Mouse (Mus musculus) adrenal gland, adult 8-10 months (tissue): ENCODE measurements at regions not wholly inside any gene's neighbourhood (a gene's known extent, or its start where the extent isn't known, plus 50 kb on each side); places are given as distances from the start of the nearest gene placed in this dataset.

ENCODE experiments used
- DNase-seq: peaks from one replicate; pipeline ENCODE4 v3.0.0; 2022

DNA sequence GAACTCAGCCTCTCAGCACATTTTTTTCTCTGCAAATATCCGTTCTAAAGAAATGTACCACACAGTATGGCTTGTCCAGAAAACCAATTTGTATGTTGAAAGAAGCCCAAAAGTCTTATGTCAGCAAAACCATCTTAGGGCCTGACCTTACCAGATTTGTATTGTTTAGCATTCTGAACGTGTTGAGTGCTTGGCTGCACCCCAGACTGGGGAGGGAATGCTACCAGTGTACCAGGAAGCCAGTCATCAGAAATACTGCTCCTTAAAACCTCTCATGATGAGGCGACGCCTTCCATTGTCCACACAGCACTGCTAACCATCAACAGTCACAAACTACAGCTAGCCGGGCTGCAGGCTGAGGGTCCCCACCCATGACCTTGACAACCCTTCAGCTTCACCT lies 148.3 kb upstream of the Irx5 start:
- no peak for DNase-seq

DNA sequence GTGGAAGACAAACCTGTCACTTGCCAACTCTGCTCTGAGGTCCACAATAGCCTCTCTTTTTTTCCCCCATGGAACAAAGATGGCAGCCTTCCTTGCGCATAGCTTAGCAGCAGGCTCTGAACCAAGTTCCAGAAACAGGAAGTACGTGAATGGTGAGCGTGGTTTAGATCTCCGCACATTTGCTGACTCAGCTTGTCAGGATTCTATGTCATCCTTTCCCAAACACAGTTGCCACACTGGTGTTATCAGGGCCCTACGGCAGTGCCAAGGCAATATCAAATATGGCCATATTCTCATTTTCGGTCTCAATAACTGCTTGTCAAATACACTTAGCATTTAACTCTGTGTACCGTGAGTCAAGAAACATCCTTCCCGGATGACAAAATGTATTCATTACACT lies 161.8 kb upstream of the Irx5 start:
- DNase-seq: no peak

DNA sequence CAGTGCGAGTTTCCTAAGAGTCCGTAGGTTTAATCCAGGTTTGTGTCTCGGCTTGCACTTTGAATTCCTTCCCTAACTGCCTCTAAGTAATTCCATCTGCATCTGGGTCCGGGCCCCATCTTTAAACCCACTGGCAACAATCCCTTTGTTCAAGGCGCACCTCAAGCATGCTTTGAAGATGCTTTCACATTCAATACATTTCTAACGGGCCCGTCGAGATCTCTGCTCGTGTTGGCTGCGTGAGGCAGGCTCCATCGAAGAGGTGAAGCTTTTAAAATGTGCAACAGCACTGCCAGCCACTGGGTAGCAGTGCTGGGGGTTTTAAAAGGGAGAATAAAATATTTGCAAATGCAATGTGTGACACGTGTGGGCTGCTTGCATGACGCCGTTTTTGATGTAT lies 163.4 kb upstream of the Irx5 start:
- DNase-seq: no peak

DNA sequence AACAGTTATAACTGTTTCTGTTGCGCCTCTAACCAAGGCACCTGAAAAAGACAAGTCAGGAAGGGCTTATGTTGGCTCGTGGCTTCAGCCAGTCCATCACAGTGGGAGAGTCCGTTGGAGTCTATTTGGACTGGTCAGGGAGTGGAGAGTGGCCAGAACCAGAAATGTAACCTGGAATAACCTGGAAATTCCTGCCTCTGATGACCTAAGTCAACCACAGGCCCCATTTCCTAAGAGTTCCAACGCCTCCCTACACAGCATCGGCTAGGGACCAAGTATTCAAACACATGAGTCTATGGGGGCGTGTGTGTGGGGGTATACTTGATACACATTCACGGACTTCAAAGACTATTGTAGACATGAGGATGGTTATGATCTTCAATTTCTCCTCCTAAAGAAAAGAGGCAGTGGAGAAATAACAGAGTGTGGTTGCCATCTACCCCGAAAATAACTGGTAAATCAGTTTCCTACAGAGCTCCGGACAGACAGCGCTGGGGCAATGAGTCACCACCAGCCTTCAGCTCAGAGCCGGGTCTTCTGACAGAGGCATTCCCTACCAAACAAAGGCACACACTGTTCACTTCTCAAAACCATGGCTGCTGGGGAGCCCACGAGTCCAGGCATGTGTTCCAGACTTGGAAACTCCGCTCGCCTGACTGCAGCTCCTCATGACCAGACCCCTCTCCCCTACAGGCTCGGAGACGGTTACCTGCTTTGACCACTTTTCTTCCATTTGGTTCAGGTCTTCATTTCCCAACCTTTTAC lies 167.0 kb upstream of the Irx5 start:
- no peak for DNase-seq

- no peak for DNase-seq
These were observed 174.1 kb upstream of the Irx5 start for GRCm38 (mm10) chr8:92183331-92183730.

GRCm38 (mm10) chr8:92180651-92181050 lies 176.8 kb upstream of the Irx5 start:
- no peak for DNase-seq

GRCm38 (mm10) chr8:92179327-92179726 lies 178.1 kb upstream of the Irx5 start:
- DNase-seq: no peak

DNA sequence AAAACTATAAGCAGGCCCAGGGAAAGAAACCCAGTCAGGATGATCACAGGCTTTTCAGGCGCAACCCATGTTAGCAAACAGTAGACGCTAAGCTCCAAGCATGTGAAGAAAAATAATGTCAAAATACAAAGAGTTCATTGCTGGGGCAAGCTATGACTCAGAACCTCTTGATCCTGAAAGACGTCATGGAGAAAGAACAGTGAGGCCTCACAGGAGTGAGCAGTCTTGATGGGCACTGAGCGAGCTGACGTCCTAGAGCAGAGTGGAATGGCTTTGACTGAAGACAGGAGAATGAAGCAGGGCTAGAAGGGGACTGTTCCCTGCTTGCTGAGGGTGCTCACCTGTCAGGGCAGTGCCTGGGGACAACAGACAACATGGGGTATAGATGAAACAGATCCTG lies 181.3 kb upstream of the Irx5 start:
- DNase-seq: no peak

GRCm38 (mm10) chr8:92174106-92174505 lies 183.3 kb upstream of the Irx5 start:
- no peak for DNase-seq

- no peak for DNase-seq
These were observed 185.8 kb upstream of the Irx5 start for GRCm38 (mm10) chr8:92171578-92171977.

DNA sequence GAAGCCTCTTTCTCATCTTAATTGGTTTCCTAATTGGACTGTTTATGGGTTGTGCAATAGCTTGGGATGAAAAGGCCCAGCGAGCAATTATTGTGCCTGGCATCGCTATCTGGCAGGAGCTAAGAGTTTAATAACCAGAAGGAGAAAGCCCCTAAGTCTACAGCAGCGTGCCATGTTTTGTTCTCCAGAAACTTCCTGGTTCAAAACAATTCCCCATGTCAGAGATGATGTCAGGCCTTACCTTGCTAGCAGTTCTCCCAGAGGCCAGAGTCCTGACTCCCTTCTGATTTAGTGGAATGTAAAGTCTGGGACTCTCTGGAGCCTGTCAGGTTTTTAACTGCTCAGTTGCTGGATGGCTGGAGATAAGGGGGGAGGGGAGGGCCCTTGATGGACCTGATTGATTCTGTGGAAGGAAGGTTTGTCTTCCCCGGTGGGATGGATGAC lies 190.1 kb upstream of the Irx5 start:
- no peak for DNase-seq

DNA sequence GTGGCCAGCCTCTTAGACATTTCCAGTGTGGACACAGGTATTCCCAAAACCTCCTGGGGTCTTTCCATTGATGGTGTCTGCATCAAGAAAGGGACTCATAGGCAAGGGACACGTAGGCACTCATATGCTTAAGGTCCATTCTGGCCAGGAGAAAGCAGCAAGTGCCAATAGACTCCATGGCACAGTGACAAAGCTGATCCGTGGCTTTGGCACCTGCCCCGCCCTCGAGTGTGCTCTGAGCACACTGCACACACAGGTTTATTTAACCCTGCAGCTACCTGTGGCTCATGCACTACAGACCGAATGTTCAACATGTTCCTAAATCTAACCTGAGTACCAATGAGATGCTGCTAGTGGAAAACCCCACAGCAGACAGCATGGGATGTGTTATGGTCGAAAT lies 192.1 kb upstream of the Irx5 start:
- DNase-seq: no peak

- no peak for DNase-seq
These were observed 192.9 kb upstream of the Irx5 start for GRCm38 (mm10) chr8:92164496-92164895.

GRCm38 (mm10) chr8:92161002-92161401 lies 196.4 kb upstream of the Irx5 start:
- no peak for DNase-seq

DNA sequence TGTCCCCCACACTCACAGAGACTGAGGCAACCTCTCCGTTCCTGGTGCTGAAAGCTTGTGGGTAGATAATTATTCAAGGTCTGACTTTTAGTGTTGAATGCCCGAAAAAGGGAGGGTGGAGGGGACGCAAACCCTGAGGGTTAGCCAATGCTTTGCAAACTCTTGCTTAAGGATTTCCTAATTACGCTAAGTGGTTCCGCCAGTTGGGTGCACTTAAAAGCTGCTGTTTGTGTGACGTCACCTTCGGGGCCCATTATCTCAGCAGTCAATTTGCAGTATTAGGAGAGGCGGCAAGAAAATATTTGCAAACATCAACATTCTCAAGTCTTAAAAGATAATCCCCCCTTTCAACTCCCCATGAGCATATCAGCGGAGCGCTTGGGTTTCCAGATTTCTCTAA lies 199.2 kb upstream of the Irx5 start:
- no peak for DNase-seq

DNA sequence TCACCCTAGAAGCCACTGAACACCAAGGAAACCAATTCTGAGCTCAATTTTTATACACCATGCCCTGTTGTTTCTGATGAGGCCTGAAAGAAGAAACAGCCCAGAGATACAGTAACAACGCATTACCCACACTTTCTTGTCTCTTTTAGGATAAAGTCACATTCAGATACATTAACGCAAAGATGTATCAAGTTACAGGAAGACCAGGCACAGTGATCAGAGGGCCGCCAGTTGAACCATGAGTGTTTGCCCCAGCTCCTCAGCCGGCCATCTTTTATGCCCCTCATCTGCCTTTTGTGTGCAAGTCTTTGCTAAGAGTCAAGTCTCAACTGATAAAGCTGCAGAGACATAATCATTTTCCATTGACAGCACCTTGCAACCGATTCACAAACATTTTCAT lies 204.9 kb upstream of the Irx5 start:
- DNase-seq: no peak

GRCm38 (mm10) chr8:92147672-92148071 lies 209.8 kb upstream of the Irx5 start:
- DNase-seq: no peak

DNA sequence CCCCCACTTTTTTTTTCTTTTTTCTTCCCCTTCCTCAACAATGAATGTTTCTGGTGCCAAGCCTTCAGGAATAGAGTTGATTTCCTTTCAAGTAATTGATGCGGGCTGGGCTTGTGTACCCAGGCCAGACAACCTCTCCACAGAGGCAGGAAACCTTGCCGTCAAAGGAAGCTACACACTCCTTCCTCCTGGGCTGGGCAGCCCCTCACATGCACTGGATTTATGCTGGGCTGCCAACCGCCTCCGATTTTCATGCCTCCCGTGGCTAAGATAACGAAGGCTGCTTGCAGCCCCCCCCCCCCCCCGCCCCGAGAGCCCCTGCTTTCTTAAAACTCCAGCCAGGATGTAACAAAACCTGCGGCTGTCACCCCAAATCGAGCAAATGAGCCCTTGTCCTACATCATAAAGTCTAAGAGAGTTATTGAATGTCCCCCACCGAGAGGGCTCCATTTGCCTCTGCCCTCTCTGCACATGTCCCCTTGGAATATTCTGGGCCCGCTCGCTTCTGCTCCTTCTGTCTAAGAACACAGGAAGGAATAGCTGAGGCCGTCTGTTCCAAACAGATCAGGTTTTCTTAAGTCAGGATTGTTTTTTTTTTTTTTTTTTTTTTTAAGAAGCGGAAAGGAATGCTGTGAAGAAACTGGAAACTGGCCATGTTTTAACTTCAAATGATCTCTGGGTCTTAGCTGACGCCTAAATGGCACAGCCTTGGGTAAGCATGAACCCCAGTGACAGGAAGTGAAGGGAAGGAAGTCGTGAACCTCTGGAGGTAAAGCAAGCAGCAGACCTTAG lies 220.1 kb upstream of the Irx5 start:
- no peak for DNase-seq

DNA sequence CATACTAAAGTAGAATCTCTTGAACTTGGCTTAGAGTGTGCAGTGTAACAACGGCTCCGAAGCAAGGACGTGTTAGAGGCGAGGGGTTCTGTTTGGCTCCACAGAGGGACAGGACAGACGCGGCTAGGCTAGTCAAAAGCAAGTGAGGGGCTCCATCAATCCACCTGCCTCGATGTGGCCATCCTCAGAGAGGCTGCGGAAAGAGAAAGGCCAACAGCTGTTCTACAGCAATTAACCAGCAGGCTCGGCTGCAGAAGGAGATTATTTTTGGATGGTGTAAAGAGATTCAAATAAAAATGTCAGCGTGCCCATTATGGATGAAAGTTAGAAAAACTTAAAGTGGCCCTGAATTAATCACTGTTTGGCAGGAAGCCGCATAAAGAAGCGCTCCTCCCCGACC lies 221.0 kb upstream of the Irx5 start:
- DNase-seq: no peak

DNA sequence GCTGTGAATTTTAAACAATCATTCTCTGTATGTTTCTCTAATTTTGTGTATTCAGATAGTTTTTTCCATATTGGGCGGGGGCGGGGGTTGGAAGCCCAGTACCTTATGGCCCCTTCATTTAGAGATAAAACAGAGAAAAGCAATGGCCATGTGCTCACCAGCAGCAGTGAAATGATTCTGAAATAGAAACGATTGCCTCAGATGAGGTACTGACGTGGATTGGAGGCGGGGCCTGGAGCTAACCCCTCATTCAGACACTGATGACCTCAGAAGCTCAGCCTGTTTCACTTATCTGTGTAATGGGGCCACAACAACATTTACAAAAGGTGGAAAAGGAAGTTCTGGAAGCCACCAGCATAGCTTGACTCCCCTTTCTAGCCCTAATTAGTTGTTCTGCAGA lies 223.0 kb upstream of the Irx5 start:
- no peak for DNase-seq

DNA sequence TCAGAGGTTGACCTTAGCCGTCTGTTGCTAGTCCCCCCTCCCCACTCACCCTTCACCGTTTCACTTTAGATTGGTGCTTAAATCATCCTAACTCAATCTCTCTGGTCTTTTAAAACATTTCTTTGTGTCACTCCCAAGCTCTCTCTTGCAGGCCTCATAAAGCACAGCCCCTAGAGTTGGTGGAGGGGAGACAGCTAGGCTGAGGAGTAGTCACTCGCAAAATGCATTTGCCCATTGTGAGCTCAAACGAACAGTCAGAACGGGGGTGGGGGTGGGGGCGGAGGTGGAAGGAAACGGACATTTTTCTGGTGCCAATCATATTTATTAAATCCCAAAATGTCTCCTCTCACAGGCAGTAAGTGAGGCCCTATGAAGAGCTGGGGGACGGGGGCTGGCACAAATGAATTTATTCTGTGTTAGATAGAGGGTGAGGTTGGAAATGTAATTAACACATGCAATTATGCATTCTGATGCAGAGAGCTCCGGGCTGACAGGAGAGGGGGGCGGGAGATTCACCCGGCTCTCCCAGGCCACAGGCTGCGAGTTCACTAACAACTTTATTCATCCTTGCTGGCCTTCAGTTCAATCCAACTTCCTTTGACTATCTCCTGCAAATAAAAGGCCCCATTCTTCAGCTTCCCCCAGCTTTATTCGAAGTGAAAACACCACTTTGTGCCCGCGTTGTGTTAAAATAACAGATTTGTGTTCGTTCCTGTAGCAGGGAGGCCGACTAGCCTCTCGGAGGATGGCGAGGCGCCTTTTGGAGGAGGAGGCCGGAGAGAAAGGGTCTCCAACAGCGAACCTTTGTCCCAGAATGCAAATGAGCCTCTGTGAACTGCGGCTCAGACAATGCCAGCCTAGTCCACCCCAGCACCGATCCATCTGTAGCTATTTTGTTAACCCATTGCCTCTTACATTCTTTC lies 223.7 kb upstream of the Irx5 start:
- no peak for DNase-seq

GRCm38 (mm10) chr8:92132949-92133348 lies 224.5 kb upstream of the Irx5 start:
- no peak for DNase-seq

DNA sequence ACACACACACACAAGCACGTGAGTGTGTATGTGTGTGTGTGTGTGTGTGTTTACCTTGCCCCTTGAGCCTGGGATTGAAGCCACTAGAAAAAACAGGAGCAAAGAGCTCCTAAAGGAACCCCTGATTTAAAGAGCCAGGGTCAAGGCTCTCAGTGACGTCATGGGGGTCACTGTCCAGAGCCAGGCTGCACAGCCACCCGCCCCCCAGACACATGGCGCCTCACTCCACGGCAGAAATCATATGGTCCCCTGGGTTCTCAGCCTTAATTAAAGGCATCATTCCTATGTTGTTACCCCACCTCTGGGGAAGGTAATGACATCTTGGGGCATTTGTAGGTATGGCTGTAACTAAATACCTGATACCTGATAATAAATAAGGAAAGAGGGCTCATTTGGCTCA lies 224.9 kb upstream of the Irx5 start:
- DNase-seq: no peak
